Mouse (Mus musculus): ENCODE results near the gene Scp2. TPM values are rescaled to one million over a fixed set of nuclear protein-coding genes. Genes with fewer than 3 reads are reported as not detected.

Scp2 gene
- polyA plus RNA-seq, 1 experiment from 2014 or later: 182 TPM

DNA sequence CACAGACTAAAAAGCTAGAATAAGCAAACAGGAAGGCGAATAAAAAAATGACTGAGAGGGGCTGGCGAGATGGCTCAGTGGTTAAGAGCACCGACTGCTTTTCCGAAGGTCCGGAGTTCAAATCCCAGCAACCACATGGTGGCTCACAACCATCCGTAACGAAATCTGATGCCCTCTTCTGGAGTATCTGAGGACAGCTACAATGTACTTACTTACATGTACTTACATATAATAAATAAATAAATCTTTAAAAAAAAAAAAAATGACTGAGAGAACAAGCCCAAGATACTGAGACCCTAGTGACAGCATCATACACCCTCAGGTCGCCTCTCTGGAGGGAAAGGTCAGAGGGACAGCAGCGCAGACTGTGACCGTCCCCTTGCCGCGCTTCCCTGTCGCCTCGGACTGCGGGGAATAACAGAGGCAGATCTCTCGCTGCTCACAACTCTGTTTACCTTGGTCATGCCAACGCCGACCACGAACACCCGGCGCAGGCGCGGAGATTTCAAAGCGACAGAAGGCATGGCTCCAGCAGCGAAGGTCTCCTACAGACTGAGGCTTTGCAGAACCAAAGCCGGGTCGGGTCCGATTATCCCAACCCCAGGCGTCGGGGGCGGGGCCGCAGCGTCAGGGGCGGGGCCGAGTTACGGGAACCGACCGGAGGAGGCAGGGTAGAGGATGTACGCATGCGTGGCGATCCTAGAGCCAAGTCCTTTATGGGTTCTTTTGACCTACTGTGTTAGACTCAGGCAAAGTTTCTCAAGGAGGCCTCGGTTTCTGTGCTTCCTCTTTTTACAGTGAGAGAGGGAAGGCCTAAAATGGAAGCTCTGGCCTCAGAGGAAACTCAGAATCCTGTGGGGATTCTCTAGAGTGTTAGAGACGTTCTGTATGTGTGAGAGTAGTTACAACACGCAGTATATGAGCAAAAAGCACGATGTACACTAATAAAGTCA is 26.6 kb downstream of the Scp2 start:
- WGBS (ENCODE audit: insufficient replicate concordance): 10% methylated on average over 43 of the region's 45 CpGs
- Histone ChIP-seq H3K27ac (ENCODE audit: low read depth, low read length) (peak overlapping the region; percentile 57; the same call in 1 of the 2 replicates), H3K4me3 (ENCODE audit: low read depth, low read length) (peak overlapping the region; percentile 72), H3K27me3 (ENCODE audit: control insufficient read depth, insufficient read depth, low read length) (no peaks in the 10 kb centered on the region), H3K9me3 (replicated peaks; ENCODE audit: control insufficient read depth, low read length) (no peaks in the 10 kb centered on the region), H3K36me3 (ENCODE audit: control insufficient read depth, insufficient read depth, low read length) (no peaks in the 10 kb centered on the region), H3K4me1 (ENCODE audit: control insufficient read depth, insufficient read depth, low read length) (no peaks in the 10 kb centered on the region), H3K9ac (ENCODE audit: low read depth, low read length) (peak overlapping the region; percentile 79), H3K4me2 (peak overlapping the region; percentile 69)
- peak; percentile 86 for ATAC-seq (replicated peaks; ENCODE audit: insufficient number of reproducible peaks, low FRiP score, low TSS enrichment)

DNA sequence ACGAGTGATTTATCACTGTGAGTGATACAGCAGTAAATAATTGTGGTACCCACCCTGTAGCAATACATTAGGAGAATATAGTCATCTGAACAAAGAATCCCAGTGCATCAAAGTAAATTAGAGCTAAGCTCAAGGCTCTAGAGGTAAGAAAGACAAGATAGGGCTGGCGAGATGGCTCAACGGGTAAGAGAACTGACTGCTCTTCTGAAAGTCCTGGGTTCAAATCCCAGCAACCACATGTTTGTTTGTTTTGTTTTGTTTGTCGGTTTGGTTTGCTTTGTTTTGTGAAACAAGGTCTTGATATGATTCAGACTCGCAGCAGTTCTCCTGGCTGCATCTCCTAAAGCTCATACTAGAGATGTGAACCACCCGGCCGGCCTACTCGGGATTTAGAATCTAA is 27.3 kb downstream of the Scp2 start:
- Histone ChIP-seq H3K27ac (ENCODE audit: low read depth, low read length) (no peak overlapping the region), H3K4me3 (ENCODE audit: low read depth, low read length) (peak overlapping the region; percentile 72), H3K9ac (ENCODE audit: low read depth, low read length) (no peak overlapping the region), H3K9me3 (replicated peaks; ENCODE audit: control insufficient read depth, low read length) (no peaks in the 10 kb centered on the region), H3K36me3 (ENCODE audit: control insufficient read depth, insufficient read depth, low read length) (no peaks in the 10 kb centered on the region), H3K4me1 (ENCODE audit: control insufficient read depth, insufficient read depth, low read length) (no peaks in the 10 kb centered on the region), H3K4me2 (peak overlapping the region; percentile 69; the same call in 1 of the 2 replicates), H3K27me3 (ENCODE audit: control insufficient read depth, insufficient read depth, low read length) (no peaks in the 10 kb centered on the region)
- 87% methylated on average over 8 of the region's 8 CpGs for WGBS (ENCODE audit: insufficient replicate concordance)
- ATAC-seq (replicated peaks; ENCODE audit: insufficient number of reproducible peaks, low FRiP score, low TSS enrichment): no peak

DNA sequence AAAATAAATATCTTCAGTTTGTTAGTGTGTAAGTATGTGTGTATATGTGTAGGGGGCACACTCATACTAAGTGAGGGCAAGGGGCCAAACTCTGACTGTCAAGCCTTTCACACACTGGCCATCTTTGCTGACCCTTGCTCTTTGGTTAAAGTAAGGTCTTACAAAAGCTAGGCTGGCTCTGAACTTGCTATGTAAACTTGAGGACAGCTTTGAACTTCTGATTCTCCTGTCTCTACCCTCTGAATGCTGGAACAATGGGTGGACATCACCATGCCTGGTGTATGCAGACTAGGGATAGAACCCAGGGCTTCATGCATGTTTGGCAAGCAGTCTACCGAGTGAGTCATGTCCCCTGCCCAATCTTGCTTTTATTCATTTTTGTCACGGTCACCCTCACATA is 28.3 kb downstream of the Scp2 start:
- no peak overlapping the region for H3K4me2 ChIP-seq
- H3K36me3 ChIP-seq (ENCODE audit: control insufficient read depth, insufficient read depth, low read length): no peaks in the 10 kb centered on the region
- ATAC-seq (replicated peaks; ENCODE audit: insufficient number of reproducible peaks, low FRiP score, low TSS enrichment): no peak
- H3K27me3 ChIP-seq (ENCODE audit: control insufficient read depth, insufficient read depth, low read length): no peaks in the 10 kb centered on the region
- no peak overlapping the region for H3K9ac ChIP-seq (ENCODE audit: low read depth, low read length)
- 82% methylated on average over 2 of the region's 2 CpGs for WGBS (ENCODE audit: insufficient replicate concordance)
- no peak overlapping the region for H3K4me3 ChIP-seq (ENCODE audit: low read depth, low read length)
- H3K9me3 ChIP-seq (replicated peaks; ENCODE audit: control insufficient read depth, low read length): no peaks in the 10 kb centered on the region
- no peaks in the 10 kb centered on the region for H3K4me1 ChIP-seq (ENCODE audit: control insufficient read depth, insufficient read depth, low read length)
- no peak overlapping the region for H3K27ac ChIP-seq (ENCODE audit: low read depth, low read length)

DNA sequence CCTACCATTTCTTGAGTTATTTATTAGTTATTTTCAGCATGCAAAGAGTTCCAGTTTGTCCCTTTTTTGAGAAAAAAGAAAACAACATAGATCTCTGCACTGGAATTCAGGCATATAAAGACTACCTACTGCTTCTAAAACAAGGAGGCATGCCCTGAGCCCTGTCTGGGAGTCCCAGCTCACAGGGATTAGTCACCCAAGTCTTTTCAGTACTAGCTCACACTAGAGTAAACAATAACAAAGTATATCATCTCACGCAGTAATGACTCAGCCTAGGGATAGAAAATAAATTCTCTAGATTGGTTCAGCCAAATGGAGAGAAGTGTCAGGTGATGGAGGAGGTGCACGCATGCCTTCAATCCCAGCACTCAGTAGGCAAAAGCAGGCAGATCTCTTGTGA is 34.1 kb downstream of the Scp2 start:
- no peak overlapping the region for H3K4me2 ChIP-seq
- no peak overlapping the region for H3K4me3 ChIP-seq (ENCODE audit: low read depth, low read length)
- ATAC-seq (replicated peaks; ENCODE audit: insufficient number of reproducible peaks, low FRiP score, low TSS enrichment): no peak
- no peak overlapping the region for H3K9ac ChIP-seq (ENCODE audit: low read depth, low read length)
- H3K4me1 ChIP-seq (ENCODE audit: control insufficient read depth, insufficient read depth, low read length): no peaks in the 10 kb centered on the region
- H3K27me3 ChIP-seq (ENCODE audit: control insufficient read depth, insufficient read depth, low read length): no peaks in the 10 kb centered on the region
- 82% methylated on average over 2 of the region's 2 CpGs for whole genome bisulfite sequencing (ENCODE audit: insufficient replicate concordance)
- no peaks in the 10 kb centered on the region for H3K9me3 ChIP-seq (replicated peaks; ENCODE audit: control insufficient read depth, low read length)
- no peaks in the 10 kb centered on the region for H3K36me3 ChIP-seq (ENCODE audit: control insufficient read depth, insufficient read depth, low read length)
- H3K27ac ChIP-seq (ENCODE audit: low read depth, low read length): no peak overlapping the region

DNA sequence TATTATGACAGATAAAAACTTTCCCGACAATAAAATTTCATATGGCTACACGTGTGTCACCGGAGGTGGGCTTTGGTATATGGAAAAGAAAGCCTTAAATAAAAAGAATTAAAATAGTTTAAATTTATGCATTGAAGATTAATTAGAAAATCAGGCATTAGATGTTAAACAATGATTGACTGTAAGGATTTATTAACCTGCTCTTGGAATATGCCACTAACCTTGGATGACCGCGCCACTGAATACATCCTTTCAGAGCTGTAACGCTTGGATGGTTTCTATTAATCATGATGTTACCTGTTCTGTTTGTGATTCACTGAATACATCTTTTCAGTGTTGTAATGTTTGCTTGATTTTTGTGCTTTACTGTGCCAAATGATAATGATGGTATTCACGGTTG is 35.1 kb downstream of the Scp2 start:
- Histone ChIP-seq H3K36me3 (ENCODE audit: control insufficient read depth, insufficient read depth, low read length) (no peaks in the 10 kb centered on the region), H3K27ac (ENCODE audit: low read depth, low read length) (no peak overlapping the region), H3K27me3 (ENCODE audit: control insufficient read depth, insufficient read depth, low read length) (no peaks in the 10 kb centered on the region), H3K9me3 (replicated peaks; ENCODE audit: control insufficient read depth, low read length) (no peaks in the 10 kb centered on the region), H3K4me2 (no peak overlapping the region), H3K9ac (ENCODE audit: low read depth, low read length) (no peak overlapping the region), H3K4me3 (ENCODE audit: low read depth, low read length) (no peak overlapping the region), H3K4me1 (ENCODE audit: control insufficient read depth, insufficient read depth, low read length) (no peaks in the 10 kb centered on the region)
- ATAC-seq (replicated peaks; ENCODE audit: insufficient number of reproducible peaks, low FRiP score, low TSS enrichment): no peak
- 89% methylated on average over 7 of the region's 7 CpGs for WGBS (ENCODE audit: insufficient replicate concordance)

DNA sequence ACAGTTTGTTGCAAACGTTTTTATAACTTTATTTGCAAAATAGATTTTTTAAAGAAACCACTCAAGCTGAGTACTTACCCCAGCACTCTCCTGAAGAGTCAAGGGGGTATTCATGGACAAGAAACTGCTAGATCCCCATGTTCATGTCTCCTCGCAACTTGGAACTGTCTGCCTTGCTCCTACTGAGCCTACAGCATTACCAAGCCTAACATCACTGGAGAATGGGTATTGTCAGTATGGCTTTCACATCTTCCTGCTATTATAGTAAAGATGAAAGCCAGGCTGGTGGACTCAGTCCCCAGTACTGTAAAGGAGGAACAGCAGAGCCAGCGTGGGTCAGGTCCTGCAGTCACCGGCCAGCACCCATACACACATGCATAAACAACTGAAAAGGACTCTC is 48.5 kb downstream of the Scp2 start, which contains the start of gene Podn:
Podn (minus strand) TSS at position 101 of the 400 bp plus-strand sequence.
- no peak within 1 kb of the TSS for H3K4me3 ChIP-seq (ENCODE audit: low read depth, low read length)
- ATAC-seq (replicated peaks; ENCODE audit: insufficient number of reproducible peaks, low FRiP score, low TSS enrichment): no peak
- H3K4me2 ChIP-seq: no peak within 1 kb of the TSS
- no peak within 1 kb of the TSS for H3K9ac ChIP-seq (ENCODE audit: low read depth, low read length)
- H3K36me3 ChIP-seq (ENCODE audit: control insufficient read depth, insufficient read depth, low read length): no peaks in the 10 kb centered on the region
- WGBS (ENCODE audit: insufficient replicate concordance): 78% methylated on average over 4 of the region's 4 CpGs
- no peaks in the 10 kb centered on the region for H3K9me3 ChIP-seq (replicated peaks; ENCODE audit: control insufficient read depth, low read length)
- no peaks in the 10 kb centered on the region for H3K27me3 ChIP-seq (ENCODE audit: control insufficient read depth, insufficient read depth, low read length)
- H3K27ac ChIP-seq (ENCODE audit: low read depth, low read length): no peak within 1 kb of the TSS
- H3K4me1 ChIP-seq (ENCODE audit: control insufficient read depth, insufficient read depth, low read length): no peaks in the 10 kb centered on the region

DNA sequence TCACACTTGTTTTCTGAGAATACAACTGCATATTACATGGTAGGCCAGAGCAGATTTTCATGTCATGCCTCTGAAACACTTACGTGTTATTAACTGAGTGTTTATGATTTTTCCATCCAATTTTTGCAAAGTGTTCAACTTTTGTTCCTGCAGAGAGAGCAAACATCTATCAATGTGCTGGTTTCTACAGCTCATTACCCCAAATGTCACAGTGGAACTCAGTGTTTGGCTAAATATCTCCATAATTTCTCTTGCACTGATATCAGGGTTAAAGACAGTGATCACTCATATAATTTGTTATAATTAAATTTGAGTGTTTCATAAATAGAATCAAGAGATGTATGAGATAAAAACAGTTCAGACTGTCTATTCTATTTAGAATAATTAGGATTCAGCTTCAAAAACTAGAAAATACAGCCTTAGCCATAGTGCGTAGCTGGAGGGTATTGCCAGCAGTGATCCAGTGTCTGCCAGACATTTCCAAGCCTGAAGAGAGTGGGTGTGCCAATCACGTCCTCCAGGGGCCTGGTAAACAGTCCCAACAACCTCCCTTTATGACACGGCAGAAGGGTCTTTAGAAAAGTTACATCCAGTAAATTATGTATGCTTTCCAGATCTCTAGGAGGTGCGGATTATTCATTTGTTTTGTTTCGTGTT is 51.9 kb downstream of the Scp2 start:
- 82% methylated on average over 6 of the region's 6 CpGs for WGBS (ENCODE audit: insufficient replicate concordance)
- no peaks in the 10 kb centered on the region for H3K27me3 ChIP-seq (ENCODE audit: control insufficient read depth, insufficient read depth, low read length)
- H3K36me3 ChIP-seq (ENCODE audit: control insufficient read depth, insufficient read depth, low read length): no peaks in the 10 kb centered on the region; the same call in 1 of the 2 replicates
- H3K9ac ChIP-seq (ENCODE audit: low read depth, low read length): no peak overlapping the region
- no peak overlapping the region for H3K4me2 ChIP-seq
- H3K27ac ChIP-seq (ENCODE audit: low read depth, low read length): no peak overlapping the region
- no peak overlapping the region for H3K4me3 ChIP-seq (ENCODE audit: low read depth, low read length)
- no peaks in the 10 kb centered on the region for H3K4me1 ChIP-seq (ENCODE audit: control insufficient read depth, insufficient read depth, low read length)
- H3K9me3 ChIP-seq (replicated peaks; ENCODE audit: control insufficient read depth, low read length): no peaks in the 10 kb centered on the region
- ATAC-seq (replicated peaks; ENCODE audit: insufficient number of reproducible peaks, low FRiP score, low TSS enrichment): no peak

DNA sequence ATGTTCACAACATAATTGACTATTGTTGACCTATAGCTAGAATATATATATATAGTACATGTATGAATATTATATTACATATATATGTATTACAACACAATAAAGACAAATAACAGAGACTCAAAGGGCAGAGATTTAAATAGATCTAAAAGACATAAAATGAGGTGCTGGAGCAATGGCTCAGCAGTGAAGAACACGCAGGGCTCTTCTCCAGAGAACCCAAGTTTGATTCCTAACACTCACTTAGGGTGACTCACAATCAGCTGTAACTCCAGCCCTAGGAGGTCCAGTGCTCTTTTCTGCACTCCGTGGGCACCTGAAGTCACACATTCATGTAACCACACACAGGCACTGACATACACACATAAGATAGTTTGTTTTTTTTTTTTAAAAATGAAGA is 60.8 kb downstream of the Scp2 start:
- no peak for ATAC-seq (replicated peaks; ENCODE audit: insufficient number of reproducible peaks, low FRiP score, low TSS enrichment)
- Histone ChIP-seq H3K4me1 (ENCODE audit: control insufficient read depth, insufficient read depth, low read length) (no peaks in the 10 kb centered on the region), H3K4me3 (ENCODE audit: low read depth, low read length) (no peak overlapping the region), H3K9ac (ENCODE audit: low read depth, low read length) (no peak overlapping the region), H3K4me2 (no peak overlapping the region), H3K36me3 (ENCODE audit: control insufficient read depth, insufficient read depth, low read length) (no peaks in the 10 kb centered on the region), H3K27ac (ENCODE audit: low read depth, low read length) (no peak overlapping the region), H3K9me3 (replicated peaks; ENCODE audit: control insufficient read depth, low read length) (no peaks in the 10 kb centered on the region), H3K27me3 (ENCODE audit: control insufficient read depth, insufficient read depth, low read length) (no peaks in the 10 kb centered on the region)
- WGBS (ENCODE audit: insufficient replicate concordance): 85% methylated on average over 2 of the region's 2 CpGs

Measured in heart, embryonic 11.5 days (tissue).